Mouse (Mus musculus) forelimb bud, embryonic 11.5 days (tissue): ENCODE measurements at regions not wholly inside any gene's neighbourhood (a gene's known extent, or its start where the extent isn't known, plus 50 kb on each side); places are given as distances from the start of the nearest gene placed in this dataset.
A peak's percentile ranks its signal among the peaks of the same experiment; 100 is the strongest.

Source experiments
- DNase-seq: peaks from one replicate; pipeline ENCODE4 v3.0.0-alpha.2; 2012; ENCODE audit warnings: low read depth, low spot score

- no peak for DNase-seq
Measured at GRCm38 (mm10) chr6:104402348-104402747, 90.2 kb upstream of the Cntn6 start.

GRCm38 (mm10) chr6:104403951-104404350, 88.6 kb upstream of the Cntn6 start:
- DNase-seq = peak; percentile 0

- no peak for DNase-seq
Measured at GRCm38 (mm10) chr6:104420679-104421208, 71.8 kb upstream of the Cntn6 start.

- DNase-seq = no peak
Measured at GRCm38 (mm10) chr6:104437991-104438390, 54.6 kb upstream of the Cntn6 start.
